Mouse (Mus musculus): ENCODE data around the gene Slamf6. TPM values are rescaled to one million over a fixed set of nuclear protein-coding genes. Genes with fewer than 3 reads are reported as not detected.
"Not testable (repeated sequence)": the region's sequence is repeated elsewhere in the genome, so short reads cannot be mapped to it uniquely, and the experiment has no call there.

The Slamf6 gene
- 0.11 TPM in 1 of 2 replicates, not detected in the other for polyA plus RNA-seq (2012; rRNA removed)

DNA sequence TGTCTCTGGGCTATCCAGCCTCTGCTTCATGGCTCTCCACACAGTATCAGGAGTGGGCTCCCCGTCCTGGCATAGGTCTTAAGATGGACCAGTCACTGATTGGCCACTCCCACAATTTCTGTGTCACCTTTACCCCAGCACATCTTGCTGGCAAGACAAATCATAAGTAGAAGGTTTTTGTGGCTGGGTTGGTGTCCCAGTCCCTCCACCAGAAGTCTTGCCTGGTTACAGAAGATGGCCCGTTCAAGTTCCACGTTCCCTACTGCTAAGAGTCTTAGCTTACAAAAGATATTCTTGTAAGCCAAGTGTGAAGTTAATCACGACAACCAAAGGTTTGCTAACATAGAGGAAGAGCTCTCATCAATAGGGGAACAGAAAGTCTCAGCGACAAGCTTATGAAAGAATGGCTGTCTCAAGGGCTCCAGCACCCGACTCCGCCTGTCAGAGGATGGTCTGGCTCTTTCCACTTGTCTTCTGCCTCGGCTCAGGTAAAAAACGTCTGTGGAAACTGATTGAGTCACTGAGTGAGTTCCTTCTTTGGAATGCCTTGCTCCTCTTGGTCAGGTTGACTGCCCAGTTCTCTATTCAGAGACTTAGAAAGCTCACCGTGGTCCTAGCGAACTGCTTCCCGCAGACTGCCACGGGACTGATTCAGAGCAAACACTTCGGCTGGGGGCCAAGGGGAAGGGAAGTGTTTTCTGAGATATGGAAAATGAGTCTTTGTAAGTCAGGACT lies at the start of gene Slamf6:
Gene Slamf6, plus strand, starts transcription at position 211 of the 735 bp plus-strand sequence.
- TF ChIP-seq POLR2A (IDR thresholded peaks at IDR 0.05; ENCODE audit: borderline replicate concordance, insufficient read depth, low read length) (no peak), CTCF (IDR thresholded peaks at IDR 0.05; ENCODE audit: borderline replicate concordance, insufficient read depth, low read depth, low read length) (no peak)
- Histone ChIP-seq H3K4me3 (replicated peaks; ENCODE audit: insufficient read depth, low read depth, low read length) (no peak within 1 kb of the TSS), H3K27ac (ENCODE audit: insufficient read depth, low read length) (no peak within 1 kb of the TSS), H3K27me3 (ENCODE audit: control insufficient read depth, insufficient read depth, low read length) (no peaks in the 10 kb centered on the region), H3K4me1 (ENCODE audit: control insufficient read depth, insufficient read depth, low read length) (no peaks in the 10 kb centered on the region)
- 80% methylated on average over 14 of the region's 14 CpGs for WGBS
- DNase-seq = no peak

DNA sequence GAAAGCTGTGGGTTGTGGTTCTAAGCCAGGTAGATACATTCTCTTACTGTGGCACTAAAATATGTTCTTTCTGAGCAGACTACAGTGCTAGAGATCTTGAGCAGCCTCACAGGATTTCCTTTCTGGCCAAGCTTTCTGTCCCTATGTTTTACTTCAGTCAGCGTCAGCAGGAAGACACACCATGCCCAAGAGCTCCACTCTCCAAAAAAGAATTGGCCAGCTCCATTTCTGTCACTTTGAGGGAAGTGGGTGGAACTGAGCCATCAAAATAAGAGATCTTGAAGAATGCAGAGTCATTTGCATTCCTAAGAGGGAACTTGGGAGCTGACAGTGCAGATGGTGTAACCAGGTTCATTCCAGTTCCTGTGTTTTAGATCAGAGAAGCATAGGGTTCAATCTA lies 30.3 kb upstream of the Slamf6 start:
- TF ChIP-seq CTCF (IDR thresholded peaks at IDR 0.05; ENCODE audit: borderline replicate concordance, insufficient read depth, low read depth, low read length) (no peak), POLR2A (IDR thresholded peaks at IDR 0.05; ENCODE audit: borderline replicate concordance, insufficient read depth, low read length) (no peak)
- H3K4me1 ChIP-seq (ENCODE audit: control insufficient read depth, insufficient read depth, low read length) = no peaks in the 10 kb centered on the region
- H3K27me3 ChIP-seq (ENCODE audit: control insufficient read depth, insufficient read depth, low read length) = no peaks in the 10 kb centered on the region
- 65% methylated on average over 1 of the region's 1 CpGs for WGBS
- no peak overlapping the region for H3K27ac ChIP-seq (ENCODE audit: insufficient read depth, low read length)
- DNase-seq = no peak
- H3K4me3 ChIP-seq (replicated peaks; ENCODE audit: insufficient read depth, low read depth, low read length) = no peak overlapping the region

DNA sequence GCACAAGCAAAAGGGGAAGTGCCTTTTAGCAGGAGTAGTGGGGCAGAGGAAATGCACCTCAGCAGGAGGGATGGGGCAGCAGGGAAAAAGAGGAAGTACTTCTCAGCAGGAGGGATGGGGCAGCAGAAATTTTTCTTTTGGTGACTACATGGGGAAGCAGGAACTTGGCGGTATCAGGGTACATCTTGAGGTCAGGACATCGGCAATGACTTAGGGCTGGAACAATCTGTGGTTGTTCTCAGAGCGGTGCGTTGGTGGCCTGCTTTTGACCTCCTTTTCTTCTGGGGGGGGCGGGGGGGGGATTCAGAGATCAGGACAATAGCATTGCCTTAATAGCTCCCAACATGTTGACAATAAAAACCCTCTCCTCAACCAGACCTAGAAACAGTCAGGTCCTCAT lies 22.0 kb upstream of the Slamf6 start, which contains the start of gene Gm10521:
Gene Gm10521, plus strand, starts transcription at position 301 of the 400 bp plus-strand sequence.
- not testable (repeated sequence) for H3K27ac ChIP-seq (ENCODE audit: insufficient read depth, low read length); H3K27me3 ChIP-seq (ENCODE audit: control insufficient read depth, insufficient read depth, low read length); DNase-seq; H3K4me1 ChIP-seq (ENCODE audit: control insufficient read depth, insufficient read depth, low read length); H3K4me3 ChIP-seq (replicated peaks; ENCODE audit: insufficient read depth, low read depth, low read length)
- 68% methylated on average over 5 of the region's 5 CpGs for WGBS

DNA sequence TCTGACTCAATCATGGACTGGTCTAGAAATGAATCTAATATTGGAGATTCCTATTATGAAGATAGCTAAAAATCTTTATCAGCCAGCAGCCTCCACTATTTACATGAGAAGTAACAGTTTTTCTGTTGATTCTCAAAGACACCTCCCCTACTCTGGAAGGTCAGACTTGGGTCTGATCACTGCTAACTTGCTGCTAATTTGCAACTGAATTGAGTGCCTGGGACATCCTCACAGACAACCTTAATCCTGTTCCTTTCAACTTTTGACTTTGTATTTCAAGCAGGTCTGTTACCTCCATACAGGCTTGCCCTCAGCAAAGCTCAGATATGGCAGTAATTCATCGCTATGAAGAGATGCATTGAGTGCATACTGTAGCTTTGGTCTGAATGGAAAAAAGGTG lies 13.3 kb upstream of the Slamf6 start:
- H3K4me3 ChIP-seq (replicated peaks; ENCODE audit: insufficient read depth, low read depth, low read length) = no peak overlapping the region
- no peaks in the 10 kb centered on the region for H3K27me3 ChIP-seq (ENCODE audit: control insufficient read depth, insufficient read depth, low read length)
- no peak overlapping the region for H3K27ac ChIP-seq (ENCODE audit: insufficient read depth, low read length)
- 87% methylated on average over 1 of the region's 1 CpGs for WGBS
- H3K4me1 ChIP-seq (ENCODE audit: control insufficient read depth, insufficient read depth, low read length) = no peaks in the 10 kb centered on the region
- no peak for DNase-seq
- TF ChIP-seq CTCF (IDR thresholded peaks at IDR 0.05; ENCODE audit: borderline replicate concordance, insufficient read depth, low read depth, low read length) = no peak
- TF ChIP-seq POLR2A (IDR thresholded peaks at IDR 0.05; ENCODE audit: borderline replicate concordance, insufficient read depth, low read length) = no peak

DNA sequence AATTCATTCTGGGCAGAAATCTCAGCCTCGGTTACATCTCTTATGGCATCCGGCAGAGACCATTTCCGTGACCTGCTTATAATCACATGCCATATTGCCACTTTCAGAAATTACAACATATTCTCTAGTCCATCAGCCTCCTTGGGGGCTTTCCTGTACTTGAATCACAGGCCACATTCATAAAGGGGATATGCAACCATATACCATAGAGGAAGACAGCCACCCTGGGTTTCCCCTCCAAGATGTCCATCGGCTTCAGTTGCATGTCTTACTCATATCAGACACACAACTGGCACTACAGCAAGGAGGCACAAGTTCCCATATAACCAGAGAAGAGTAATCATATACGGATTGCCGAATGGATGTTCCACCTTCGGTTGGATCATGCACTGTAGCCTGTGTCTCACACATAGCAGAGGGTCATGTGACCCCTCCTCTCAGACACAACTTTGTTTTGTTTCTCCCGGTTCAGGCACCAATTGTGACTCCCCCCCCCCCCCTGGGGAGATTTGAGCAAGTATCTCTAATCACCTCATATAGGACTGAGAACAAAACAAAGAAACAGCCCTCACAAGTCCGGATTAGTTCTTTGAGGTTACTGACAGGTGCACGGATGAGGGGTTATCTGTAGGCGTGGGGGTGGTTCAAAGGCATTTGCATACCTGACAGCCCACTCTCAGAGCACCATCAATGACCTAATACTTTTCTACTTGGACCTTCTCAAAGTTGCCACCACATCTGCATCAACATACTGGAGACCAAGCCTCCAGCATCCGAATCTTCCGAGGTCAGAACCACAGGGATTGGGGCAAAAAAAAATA lies 1.5 kb upstream of the Slamf6 start:
- no peak for DNase-seq
- H3K4me1 ChIP-seq (ENCODE audit: control insufficient read depth, insufficient read depth, low read length) = no peaks in the 10 kb centered on the region
- TF ChIP-seq POLR2A (IDR thresholded peaks at IDR 0.05; ENCODE audit: borderline replicate concordance, insufficient read depth, low read length) (no peak), CTCF (IDR thresholded peaks at IDR 0.05; ENCODE audit: borderline replicate concordance, insufficient read depth, low read depth, low read length) (no peak)
- no peak overlapping the region for H3K27ac ChIP-seq (ENCODE audit: insufficient read depth, low read length)
- no peaks in the 10 kb centered on the region for H3K27me3 ChIP-seq (ENCODE audit: control insufficient read depth, insufficient read depth, low read length)
- no peak overlapping the region for H3K4me3 ChIP-seq (replicated peaks; ENCODE audit: insufficient read depth, low read depth, low read length)
- WGBS = 79% methylated on average over 13 of the region's 13 CpGs

DNA sequence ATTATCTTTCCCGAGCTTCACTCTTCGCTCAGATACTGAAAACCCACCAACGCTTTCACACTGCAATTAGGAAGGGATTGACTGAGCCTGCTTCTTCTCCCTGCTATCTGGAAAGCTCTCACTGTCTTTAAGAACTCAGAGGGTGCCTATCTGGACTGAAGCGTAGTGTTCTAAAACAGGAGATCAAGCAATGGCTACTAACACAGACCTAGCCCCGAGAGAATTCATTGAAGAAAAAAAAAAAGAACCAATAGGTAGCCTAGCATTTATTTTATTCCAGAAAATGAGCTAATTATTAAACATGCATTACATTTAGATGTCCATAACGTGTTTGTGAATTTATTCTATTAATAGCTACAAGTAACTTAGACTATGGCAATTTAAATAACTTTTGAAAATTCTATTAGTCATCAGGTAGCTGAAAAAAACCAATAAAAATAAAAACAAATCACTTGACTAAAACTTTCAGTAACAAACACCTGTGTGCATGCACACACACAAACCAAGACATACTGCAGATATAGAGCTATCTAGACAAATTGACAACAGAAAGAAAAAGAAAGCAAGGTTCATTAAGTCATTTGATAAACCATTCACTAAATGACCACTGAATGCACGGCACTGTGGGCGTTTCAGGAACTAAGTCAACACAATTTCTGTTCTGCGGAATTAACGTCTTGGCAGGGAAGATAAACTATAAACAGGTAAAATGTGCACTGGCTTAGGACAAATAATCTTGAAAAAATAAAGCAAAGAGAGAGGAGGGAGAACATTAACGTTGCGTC lies 1.0 kb downstream of the Slamf6 start:
- Histone ChIP-seq H3K27me3 (ENCODE audit: control insufficient read depth, insufficient read depth, low read length) (no peaks in the 10 kb centered on the region), H3K4me3 (replicated peaks; ENCODE audit: insufficient read depth, low read depth, low read length) (no peak overlapping the region), H3K4me1 (ENCODE audit: control insufficient read depth, insufficient read depth, low read length) (no peaks in the 10 kb centered on the region), H3K27ac (ENCODE audit: insufficient read depth, low read length) (no peak overlapping the region)
- no peak for DNase-seq
- TF ChIP-seq CTCF (IDR thresholded peaks at IDR 0.05; ENCODE audit: borderline replicate concordance, insufficient read depth, low read depth, low read length) (no peak), POLR2A (IDR thresholded peaks at IDR 0.05; ENCODE audit: borderline replicate concordance, insufficient read depth, low read length) (no peak)
- 84% methylated on average over 12 of the region's 12 CpGs for WGBS

DNA sequence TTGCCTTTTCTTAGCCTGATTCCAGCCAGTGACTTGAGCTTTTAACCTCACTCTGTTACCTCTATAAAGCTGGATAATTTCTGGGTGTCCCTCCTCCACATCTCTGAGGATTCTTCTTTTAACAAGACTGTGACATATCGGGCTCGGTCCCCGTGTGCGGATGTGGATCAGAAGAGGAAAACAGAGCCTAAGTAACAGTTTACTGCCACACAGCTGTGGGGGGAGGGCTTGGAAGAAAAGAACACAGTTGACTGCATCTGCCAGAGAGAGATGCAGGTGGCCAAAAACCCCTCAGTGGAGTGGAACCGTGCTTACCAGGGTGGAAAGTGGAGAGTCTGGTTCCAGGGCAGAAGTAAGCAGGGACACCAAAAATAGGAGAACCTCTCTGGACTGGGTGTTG lies 1.9 kb downstream of the Slamf6 start:
- no peak for TF ChIP-seq CTCF (IDR thresholded peaks at IDR 0.05; ENCODE audit: borderline replicate concordance, insufficient read depth, low read depth, low read length)
- TF ChIP-seq POLR2A (IDR thresholded peaks at IDR 0.05; ENCODE audit: borderline replicate concordance, insufficient read depth, low read length) = no peak
- 66% methylated on average over 5 of the region's 5 CpGs for WGBS
- Histone ChIP-seq H3K4me3 (replicated peaks; ENCODE audit: insufficient read depth, low read depth, low read length) (no peak overlapping the region), H3K4me1 (ENCODE audit: control insufficient read depth, insufficient read depth, low read length) (no peaks in the 10 kb centered on the region), H3K27ac (ENCODE audit: insufficient read depth, low read length) (no peak overlapping the region), H3K27me3 (ENCODE audit: control insufficient read depth, insufficient read depth, low read length) (no peaks in the 10 kb centered on the region)
- DNase-seq = no peak

Data from cerebellum, adult 2 months (tissue).